Mouse (Mus musculus): ENCODE data around the gene Calr.

GRCm38 (mm10) chr8:84884728-84885127, 38.0 kb upstream of the Calr start:
- TF ChIP-seq CTCF (IDR thresholded peaks at IDR 0.05; ENCODE audit: borderline replicate concordance, extremely low read depth, insufficient read depth, insufficient read length) (no peak), POLR2A (IDR thresholded peaks at IDR 0.05; ENCODE audit: borderline replicate concordance, extremely low read depth, insufficient read depth, insufficient read length, poor library complexity, severe bottlenecking) (no peak)

All from brain, embryonic 14.5 days (tissue).